Mouse (Mus musculus) liver (tissue): ENCODE results near the gene Btbd2.

Source experiments
- DNase-seq: peaks from one replicate; pipeline ENCODE4 v3.0.0-alpha.2; 2020; ENCODE audit warnings: mixed read lengths

Gene Btbd2

DNA sequence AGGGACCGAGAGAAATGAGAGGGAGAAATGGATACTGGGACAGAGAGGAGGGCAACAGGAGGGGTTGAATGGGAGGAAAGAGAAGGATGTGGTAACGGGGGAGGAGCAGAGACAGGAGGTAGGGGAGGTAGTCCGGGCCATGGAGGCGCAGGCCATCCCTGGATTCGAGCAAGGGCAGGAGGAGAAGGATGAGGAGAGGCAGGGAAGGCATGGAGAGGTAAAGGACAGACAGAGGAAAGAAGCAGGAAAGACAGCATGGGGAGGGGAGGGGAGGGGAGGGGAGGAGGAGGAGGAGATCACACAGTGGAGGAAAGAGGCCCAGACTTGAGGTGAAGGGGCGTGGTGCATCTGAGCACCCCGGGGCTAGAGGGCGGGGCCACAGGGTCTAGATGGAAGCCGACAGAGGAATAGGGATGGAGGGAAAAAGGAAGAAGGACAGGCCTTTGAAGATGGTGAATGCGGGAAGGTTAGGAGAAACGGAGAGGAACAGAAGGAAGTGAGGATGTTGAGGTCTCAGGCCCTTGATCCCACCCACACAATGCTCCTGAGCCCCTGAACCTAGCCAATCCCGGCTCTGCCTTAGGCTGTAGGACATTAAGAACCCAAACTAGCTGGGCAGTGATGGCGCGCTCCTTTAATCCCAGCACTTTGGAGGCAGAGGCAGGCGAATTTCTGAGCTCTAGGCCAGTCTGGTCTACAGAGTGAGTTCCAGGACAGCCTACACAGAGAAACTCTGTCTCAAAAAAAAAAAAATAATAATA, at the start of gene Btbd2:
Gene Btbd2, minus strand, starts transcription at position 209 of the 761 bp plus-strand sequence.
- peak; percentile 87 for DNase-seq

DNA sequence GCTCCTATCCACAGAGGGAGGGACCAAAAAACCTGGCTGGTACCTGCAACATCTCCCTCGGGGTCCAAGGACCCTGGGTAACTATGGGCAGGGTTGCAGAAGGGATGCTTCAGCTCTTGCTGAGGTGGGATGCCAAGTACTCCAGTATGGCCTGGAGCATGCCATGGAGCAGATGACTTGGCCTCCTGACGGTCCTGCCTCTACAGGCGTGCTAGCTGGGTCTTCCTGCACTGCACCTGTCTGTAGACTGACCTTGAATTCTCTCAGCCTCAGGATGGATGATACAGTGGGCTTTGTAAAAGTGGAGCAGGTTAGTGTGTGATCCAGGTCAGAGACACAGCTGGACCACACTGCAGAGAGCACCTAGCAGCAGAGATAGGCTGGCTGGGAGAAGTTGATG, 48.6 kb upstream of the Btbd2 start:
- DNase-seq: no peak

DNA sequence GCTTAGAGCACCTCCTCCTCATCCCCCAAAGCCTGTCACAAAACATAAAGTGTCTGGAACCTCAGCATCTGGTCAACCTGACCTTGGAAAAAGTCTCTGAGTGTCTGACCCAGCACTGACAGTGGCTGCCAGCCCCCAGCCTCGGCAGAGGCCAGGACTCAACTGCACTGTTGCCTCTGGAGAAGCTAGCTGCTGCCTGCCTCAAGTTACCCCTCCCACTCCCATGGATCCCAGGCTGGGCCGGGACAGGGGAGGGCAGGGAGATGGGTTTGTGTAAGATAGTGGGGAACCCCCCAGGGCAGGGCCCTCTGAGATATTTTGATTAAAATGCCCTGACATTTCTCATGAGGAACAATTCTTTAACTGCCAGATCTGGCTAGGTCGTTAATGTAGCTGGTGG, 48.2 kb upstream of the Btbd2 start:
- DNase-seq: no peak

DNA sequence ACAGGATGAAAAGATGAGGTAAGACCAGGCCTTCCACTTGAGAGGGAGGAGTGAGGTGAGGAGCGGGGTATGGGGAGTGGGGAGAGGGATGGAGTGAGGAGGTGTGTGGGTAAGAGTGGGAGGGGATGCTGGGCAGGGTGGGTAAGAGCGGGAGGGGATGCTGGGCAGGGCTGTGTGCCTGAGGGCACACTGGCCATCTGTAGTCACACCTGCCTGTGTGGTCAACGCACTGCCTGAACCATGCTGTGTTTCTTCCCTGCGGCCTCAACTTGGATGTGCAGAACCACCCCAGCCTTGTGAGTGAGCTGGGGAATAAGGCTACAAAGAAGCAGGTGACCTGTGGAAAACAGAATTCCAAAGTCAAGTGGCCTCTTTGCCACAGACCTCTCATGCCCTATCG, 47.5 kb upstream of the Btbd2 start:
- DNase-seq: no peak

DNA sequence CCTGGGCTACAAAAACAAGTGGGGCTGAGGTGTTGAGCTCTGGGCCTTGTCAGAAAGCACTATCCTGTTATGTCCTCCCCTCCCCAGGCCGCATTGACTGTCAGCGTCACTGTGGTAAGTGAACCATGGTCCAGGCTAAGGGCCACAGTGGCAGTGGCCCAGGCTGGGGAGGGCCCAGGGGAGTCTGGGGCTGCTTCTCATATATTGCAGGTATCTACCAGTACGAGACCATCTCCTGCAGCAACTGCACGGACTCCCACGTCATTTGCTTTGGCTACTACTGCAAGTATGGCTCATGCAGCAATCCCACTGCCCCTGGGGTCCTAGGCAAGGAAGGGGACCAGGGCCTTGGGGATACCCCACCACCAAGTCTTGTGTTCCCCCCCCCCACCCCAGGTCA, 46.8 kb upstream of the Btbd2 start:
- DNase-seq: no peak

DNA sequence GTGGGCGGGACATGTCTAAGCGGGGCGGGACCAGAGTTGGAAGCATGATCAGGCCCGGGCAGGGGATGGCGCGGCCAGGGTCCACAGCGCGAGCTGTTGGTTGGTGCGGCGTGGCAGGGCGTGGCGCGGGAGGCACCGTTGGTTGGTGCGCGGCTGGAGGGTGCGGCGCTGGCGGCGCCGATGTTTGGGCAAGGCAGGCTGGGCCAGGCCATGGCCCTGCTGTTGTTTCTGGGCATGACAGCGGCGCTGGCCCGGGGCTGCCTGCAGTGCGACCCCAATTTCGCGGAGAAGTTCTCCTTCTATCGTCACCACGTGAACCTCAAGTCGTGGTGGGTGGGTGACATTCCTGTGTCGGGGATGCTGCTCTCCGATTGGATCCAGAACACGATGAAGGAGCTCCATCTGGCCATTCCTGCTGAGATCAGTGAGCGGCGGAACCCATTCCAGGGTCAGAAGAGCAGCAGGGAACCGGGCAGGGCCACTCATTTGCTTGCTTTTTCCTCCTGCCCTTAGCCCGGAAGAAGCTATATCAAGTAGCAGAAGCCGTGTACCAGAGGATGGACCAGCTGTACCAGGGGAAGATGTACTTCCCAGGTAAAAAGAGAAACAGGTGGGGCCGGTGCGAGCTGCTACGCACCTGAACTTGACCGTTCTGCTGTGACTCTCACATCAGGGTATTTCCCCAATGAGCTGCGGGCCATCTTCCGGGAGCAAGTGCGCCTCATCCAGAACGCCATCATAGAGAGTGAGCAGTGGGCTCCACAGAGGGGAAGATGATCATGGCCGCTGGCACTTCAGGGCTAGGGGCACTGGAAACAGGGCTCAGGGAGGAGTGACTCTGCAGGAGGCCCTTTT, 45.9 kb upstream of the Btbd2 start:
- peak; percentile 98 for DNase-seq

DNA sequence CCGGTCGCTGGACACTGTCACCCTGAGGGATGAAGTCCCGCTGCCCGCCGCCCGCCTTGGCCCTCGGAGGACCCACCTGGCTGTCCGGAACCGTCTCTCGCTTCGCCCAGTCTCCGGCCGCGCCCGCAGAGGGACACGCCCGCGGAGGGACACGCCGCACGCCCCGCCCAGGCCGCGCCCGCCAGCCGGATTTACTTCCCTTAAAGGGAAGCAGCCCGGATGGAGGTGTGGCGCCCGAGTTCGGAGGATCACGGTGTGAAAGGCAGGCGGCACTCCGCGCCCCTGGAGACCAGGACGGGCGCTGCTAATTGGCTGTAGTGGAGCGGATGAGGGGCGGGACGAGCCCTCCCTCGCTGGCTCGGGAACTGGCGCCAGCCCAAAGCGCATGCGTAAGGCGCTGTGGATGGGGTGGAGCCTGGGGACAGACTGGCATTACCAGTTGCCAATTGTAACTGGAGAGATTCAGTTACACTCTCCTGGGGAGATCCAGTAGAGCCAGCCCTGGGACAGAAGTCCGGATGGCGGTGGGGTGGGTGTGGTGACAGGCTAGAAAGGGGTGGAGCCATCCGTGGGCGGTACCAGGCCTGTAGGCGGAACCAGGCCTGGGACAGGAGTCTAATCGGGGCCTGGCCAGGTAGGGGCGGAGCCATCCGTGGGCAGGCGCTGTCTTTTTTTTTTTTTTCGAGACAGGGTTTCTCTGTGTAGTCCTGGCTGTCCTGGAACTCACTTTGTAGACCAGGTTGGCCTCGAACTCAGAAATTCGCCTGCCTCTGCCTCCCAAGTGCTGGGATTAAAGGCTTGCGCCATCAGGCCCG, 45.1 kb upstream of the Btbd2 start, which contains the start of the genes Mob3a and Izumo4:
Gene Mob3a, minus strand, starts transcription at position 257 of the 815 bp plus-strand sequence.
Gene Izumo4, plus strand, starts transcription at position 464 of the 815 bp plus-strand sequence.
- DNase-seq: peak; percentile 99

DNA sequence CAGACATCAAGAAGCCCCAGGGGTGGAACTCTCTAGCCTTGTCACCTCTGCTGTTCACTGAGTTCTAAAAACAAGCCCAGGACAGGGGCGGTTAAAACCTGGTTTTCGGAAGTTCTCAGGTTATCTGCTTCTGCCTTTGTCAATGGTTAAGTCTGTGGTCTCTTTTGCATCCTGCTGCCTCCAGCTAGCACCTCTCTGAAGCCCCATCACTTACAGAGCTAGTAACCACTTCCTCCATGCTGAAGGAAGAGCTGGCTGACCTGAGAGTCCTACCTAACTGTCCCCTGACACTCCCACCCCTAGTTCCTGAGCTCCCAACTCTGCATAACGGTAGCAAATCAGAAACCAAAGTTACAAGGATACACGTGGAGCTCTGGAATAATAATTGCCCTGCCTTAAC, 43.9 kb upstream of the Btbd2 start:
- no peak for DNase-seq

DNA sequence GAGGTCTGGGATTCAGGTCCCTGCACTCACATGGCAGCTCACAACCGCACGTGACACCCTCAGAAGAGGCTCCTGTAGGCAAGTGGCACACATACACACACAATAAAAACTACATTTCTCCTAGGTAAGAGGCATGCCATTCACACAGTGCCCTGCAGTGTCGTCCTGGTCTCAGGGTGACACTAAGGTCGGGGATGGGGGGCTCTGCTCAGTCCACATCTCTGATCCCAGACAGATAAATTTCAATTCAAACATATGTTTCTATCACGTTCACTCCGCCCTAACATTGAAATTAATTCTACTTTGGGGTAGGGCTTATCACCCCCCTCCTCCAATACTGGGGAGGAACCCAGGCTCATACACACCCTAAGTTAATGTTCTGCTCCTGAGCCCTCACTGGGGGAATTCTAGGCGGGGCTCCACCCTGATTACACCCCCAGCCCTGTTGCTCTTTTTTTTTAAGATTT, 43.2 kb upstream of the Btbd2 start:
- DNase-seq: no peak

DNA sequence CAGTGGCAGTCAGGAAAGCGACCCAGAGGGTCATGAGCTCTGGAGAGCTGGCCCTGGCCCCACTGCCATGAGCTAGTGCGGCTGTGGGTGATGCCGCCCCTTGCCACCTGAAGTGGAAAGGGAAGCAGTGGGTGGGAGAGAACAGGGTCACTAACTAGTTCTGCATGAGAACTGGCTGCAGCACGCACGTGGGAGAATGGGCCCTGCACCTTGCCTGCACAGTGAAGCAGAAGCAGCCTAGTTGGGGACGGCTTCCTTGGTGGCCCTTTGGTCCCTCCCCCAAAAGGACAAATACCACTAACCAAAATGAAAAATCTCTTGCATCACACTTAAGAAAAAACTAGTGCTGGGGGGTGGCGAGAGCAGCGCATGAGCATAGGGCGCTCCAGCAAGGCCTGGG, 41.7 kb upstream of the Btbd2 start:
- DNase-seq: no peak

DNA sequence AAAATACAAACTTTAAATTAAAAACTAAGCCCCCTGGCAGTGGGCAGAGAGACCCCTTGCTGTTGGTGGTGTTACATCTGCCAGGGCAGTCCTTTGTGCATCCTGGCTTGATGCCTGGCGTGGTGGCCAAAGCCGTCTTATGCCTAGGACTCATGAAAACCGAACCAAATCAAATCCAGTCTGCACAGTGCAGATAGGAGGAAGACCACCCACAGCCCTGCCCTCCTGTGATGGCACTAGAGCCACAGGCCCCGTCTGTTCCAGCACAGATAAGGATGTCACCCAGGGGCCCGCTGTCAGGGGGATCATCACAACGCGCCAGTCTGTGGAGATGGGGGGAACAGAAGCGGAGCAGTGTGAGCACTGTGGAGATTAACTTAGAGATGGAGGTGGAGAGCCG, 40.9 kb upstream of the Btbd2 start:
- DNase-seq: peak; percentile 93

DNA sequence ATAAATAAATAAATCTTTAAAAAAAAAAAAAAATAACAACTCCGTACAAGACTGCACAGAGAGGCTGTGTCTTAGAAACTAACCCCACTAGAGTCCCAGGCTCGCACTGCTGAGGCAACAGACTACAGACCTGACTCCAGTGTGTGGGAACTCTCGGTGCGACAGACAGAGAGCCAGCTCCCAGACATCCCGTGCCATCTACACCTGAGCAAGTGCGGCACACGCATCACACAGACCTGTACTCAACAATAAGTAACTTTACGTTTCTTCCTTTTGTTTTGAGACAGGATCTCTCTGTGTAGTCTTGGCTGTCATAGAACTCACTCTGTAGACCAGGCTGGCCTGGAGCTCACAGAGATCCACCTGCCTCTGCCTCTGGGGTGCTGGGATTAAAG, 40.5 kb upstream of the Btbd2 start:
- no peak for DNase-seq

DNA sequence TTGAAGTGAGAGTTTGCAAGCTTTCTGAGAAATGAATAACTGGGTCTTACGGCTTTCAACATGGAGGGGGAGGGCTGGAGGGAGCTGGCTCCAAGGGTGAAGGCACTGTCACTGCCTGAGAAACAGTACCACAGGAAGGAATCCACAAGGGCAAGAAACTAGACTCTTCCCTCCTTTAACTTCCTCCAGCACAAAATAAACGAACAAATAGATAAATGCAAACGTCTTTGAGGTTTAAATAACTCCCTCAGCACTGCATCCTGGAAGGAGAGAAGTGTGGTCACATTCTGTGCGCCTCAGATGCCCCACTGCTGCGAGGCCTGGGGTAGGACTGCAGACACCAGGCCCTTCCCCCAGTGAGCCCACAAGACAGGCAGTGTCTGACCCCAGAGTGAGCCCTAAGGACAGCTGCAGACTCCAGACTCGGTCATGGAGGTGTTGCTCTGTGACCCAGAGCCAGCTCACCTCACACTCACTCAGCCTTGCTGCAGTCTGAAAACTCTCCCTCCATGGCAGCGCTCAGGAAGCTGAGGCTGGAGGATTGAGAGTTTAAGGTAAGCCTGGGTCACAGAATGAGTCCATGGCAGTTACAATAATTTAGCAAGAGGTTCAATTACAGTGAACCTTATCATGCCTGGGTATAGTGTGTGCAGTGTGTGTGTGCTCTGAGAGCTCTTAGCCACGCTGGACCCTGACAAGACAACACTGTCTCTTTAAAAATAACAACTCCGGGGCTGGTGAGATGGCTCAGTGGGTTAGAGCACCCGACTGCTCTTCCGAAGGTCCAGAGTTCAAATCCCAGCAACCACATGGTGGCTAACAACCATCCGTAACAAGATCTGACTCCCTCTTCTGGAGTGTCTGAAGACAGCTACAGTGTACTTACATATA, 39.9 kb upstream of the Btbd2 start:
- no peak for DNase-seq

DNA sequence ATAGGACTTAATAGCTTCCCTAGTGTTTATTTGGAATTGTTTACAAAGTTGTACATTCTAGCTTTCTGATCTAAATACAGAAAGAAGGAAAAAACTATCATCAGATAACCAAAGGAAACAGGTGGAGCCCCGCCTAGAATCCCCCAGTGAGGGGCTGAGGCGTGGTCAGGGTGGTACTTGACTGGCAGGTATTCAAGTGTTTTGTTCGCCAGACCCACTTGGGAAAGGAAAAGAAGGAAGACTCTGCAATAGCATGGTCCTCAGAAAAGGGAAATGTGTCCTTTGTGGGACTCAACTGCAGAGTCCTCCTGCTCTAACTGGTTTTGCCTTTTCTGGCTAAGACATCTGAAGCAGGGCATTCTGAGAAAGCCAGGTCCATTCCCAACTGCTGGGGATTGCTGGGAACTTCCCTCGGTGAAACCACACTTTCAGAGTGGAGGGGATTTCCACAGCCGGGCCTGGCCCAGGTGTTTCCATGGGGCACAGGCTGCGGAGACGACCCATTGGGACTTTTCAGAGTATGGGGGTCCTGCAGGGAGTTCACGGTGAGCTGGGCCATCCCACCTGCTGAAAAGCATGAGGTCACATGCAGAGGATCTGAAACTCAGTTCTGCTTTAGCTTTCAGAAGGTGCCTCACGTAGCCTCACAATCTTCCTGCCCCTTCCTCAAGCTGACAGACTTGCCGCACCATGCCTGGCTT, 39.1 kb upstream of the Btbd2 start:
- peak; percentile 42 for DNase-seq

DNA sequence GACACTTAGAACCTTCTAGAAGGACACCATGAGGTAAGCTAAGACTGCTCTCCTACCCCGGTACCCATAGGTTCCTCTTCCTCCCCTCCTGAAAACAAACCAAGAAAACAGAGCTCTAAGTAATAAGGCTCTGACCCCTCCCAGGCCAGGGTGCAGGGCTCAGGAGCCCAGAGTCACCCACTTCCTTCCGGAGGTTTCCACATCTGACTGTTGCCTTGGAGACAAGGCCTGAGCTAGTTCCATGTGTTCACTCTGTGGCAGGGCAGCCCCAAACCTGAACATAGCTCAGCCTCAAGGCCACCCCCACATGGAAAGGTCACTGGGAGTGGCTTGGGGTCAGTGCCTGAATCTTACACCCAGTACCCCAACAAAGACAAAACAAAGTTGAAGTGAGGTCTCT, 38.3 kb upstream of the Btbd2 start:
- peak; percentile 67 for DNase-seq

DNA sequence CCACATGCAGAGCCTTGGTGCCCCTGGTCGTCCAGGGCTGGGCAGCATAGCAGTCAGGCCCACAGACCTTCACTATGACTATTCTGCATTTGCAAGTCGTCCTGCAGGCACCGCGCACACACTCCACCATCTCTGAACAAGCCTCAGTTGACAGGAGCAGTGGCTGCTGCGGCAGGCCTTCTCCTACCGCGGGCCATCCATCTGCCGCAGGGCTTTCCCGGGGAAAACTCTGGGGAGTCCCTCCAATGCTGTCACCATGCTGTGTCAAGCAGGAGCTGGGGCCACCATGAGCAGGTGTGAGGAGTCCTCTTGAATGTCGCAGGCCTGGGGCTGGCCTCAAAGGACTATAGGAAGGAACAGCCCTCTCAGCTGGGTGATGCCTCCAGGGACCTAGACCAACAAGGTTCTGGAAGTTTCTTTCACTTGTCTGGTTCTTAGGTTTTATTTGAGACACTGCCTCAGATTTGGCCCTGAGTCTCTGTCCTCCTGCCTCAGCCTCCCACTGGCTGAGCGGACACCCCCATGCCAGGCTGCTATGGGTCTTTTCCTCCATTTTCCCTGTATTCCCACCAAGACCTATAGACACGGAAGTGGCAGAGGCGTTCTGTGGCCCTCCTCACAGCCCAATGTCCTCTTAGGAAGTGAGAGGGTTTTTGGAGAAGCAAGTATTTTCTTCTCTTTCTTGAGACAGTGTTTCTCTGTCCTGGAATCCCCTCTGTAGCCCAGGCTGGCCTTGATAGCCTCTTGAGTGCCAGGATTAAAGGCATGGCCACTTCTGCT, 37.5 kb upstream of the Btbd2 start:
- no peak for DNase-seq

DNA sequence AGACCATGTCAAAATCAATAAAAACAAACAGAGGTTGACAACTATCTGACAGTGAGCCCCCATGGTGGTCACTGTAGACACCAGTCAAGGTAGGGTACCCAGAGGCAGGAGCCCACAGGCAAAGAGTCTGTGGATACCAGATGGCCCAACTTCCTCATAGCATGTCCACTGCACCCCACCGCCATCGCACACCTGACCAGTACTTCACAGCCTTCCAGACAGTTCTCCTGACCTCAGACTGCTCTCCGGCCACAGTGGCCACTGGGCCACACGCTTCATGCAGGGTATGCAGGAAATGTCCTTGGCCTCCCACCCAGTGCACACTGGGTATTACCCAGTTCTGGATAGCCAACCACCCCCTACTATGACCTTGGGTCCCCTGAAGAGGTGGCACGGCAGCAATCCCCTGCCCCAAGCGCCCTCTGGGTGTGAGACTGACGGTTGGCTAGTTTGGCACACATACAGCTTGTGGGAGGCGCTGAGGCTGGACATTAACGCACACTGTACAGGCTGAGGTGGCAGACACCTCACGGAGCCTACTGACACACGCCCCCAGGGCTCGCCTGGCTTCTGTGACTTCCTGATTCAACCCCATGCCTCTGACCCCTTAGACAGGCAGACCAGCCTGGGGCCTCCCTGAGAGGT, 36.7 kb upstream of the Btbd2 start:
- no peak for DNase-seq

DNA sequence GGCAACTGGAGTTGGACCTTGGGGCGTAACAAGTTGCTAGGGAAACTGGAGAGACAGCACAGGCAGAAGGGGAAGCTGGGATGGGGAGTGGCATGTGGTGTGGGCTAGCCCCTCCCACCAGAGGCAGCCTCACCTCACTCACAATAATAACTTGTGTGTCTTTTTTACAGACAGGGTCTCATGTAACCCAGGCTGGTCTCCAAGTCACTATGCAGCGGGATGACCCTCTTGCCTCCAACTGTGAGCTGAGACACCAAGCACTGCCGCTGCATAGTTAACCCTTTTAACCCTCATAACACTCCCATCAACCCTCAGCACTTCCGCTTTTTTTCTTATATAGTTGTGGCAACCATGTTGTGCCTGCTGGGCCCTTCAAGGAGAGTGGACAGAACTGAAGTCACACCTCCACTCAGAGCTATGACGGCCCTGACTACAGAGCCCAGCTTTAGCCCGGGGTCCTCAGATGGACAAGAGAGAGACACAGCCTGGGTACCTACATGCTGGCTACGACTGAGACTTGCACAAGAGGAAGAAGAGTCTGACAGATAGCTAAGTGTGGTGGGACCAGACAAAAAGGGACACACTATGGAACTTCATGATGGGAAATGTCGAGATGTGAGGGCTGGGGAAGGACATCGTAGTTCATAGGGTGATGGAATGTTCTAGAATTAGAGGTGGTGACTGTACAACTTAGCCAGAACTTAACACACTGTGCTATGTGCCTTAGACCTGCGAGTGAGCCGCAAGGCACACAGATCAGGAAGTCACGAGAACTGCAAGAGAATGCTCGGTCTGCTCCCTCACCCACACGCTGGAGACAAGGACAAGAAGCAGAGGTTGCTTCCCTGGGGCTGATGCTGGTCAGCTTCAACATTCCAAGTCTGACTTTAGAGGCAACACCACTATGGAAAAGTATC, 35.6 kb upstream of the Btbd2 start:
- peak; percentile 48 for DNase-seq

DNA sequence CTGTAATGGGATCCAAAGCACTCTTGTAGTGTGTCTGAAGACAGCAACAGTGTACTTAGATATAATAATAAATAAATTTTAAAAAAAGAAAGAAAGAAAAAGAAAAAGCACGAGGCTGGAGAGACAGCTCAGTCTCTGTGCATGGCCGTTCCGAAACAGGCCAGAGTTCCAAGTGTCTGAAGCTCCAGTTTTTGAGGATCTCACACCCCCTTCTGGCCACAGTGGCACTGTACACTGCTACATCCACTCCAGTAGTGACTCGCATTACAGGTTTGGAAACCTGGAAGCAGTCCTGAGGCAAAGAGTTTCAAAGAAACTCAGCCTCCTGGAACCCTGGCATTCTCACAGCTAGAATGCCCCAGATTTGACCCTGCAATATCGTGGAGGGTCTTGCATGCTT, 31.0 kb upstream of the Btbd2 start:
- peak; percentile 79 for DNase-seq
